Mouse (Mus musculus) kidney, adult 2 months (tissue): Measurements from ENCODE around the gene Wasf3. TPM values are rescaled to one million over a fixed set of nuclear protein-coding genes. Genes with fewer than 3 reads are reported as not detected.

Source experiments
- DNase-seq: peaks from one replicate; pipeline ENCODE4 v3.0.0; 2021
- H3K27ac ChIP-seq: fragments of 200-500 bp; 2 replicates; pipeline ENCODE4 v1.5.1; 2012; ENCODE audit warnings: low read depth, low read length, control low read depth, inconsistent platforms; ENCODE audit not compliant: insufficient read depth
- H3K27me3 ChIP-seq: fragments of 200-500 bp; replicated peaks from 2 replicates; pipeline ENCODE4 v1.6.1; 2012; ENCODE audit warnings: mild to moderate bottlenecking, moderate library complexity, low read length, inconsistent platforms; ENCODE audit not compliant: control insufficient read depth, insufficient read depth
- H3K36me3 ChIP-seq: fragments of 200-500 bp; 2 replicates; pipeline ENCODE4 v1.6.1; 2012; ENCODE audit warnings: mild to moderate bottlenecking, moderate library complexity, low read length, inconsistent platforms; ENCODE audit not compliant: control insufficient read depth, insufficient read depth
- H3K4me1 ChIP-seq: fragments of 200-500 bp; 2 replicates; pipeline ENCODE4 v1.6.1; 2011; ENCODE audit warnings: low read length; ENCODE audit not compliant: control insufficient read depth, insufficient read depth
- H3K4me3 ChIP-seq: fragments of 200-500 bp; 2 replicates; pipeline ENCODE4 v1.5.1; 2011; ENCODE audit warnings: mild to moderate bottlenecking, low read depth, low read length, control low read depth; ENCODE audit not compliant: insufficient read depth
- CTCF ChIP-seq: fragments of 200-500 bp; conservative IDR thresholded peaks from 2 replicates; pipeline ENCODE4 v1.5.1; 2011; ENCODE audit warnings: low read depth, mild to moderate bottlenecking, control low read depth, low read length, moderate library complexity, mixed read lengths; ENCODE audit not compliant: insufficient read depth, insufficient read length
- POLR2A ChIP-seq: fragments of 200-500 bp; IDR thresholded peaks from one replicate; pipeline ENCODE4 v1.6.1; 2011; ENCODE audit warnings: low read depth, low read length, control low read depth
- WGBS: fragments of 180-500 bp; shearing (Covaris S2); methylation state at CpG from one replicate; pipeline ENCODE4 v1.1.7; 2018; 5-methylcytosine and 5-hydroxymethylcytosine counted together
- polyA plus RNA-seq: library from polyadenylated mRNA; depleted of rRNA; stranded (reverse); fragments of >200 nt; gene quantifications from 2 replicates; pipeline ENCODE4 v1.2.3, GENCODE M21; 2012

Wasf3 gene
- polyA plus RNA-seq, 1 experiment, result 5.9 TPM

GRCm38 (mm10) chr5:146414611-146415010, 29.8 kb downstream of the Wasf3 start:
- no peaks in the 10 kb centered on the region; the same call in 1 of the 2 replicates for H3K4me1 ChIP-seq
- no peaks in the 10 kb centered on the region for H3K27me3 ChIP-seq
- TF ChIP-seq POLR2A (no peak), CTCF (no peak)
- H3K4me3 ChIP-seq, result no peak overlapping the region
- no peaks in the 10 kb centered on the region for H3K36me3 ChIP-seq
- no peak for DNase-seq
- H3K27ac ChIP-seq, result no peak overlapping the region
- WGBS, result 75% methylated on average over 4 of the region's 4 CpGs

- Histone ChIP-seq H3K4me3 (no peak overlapping the region), H3K36me3 (no peaks in the 10 kb centered on the region), H3K27ac (no peak overlapping the region), H3K4me1 (no peaks in the 10 kb centered on the region; the same call in 1 of the 2 replicates), H3K27me3 (no peaks in the 10 kb centered on the region)
- no peak for DNase-seq
- TF ChIP-seq CTCF (no peak), POLR2A (no peak)
- 89% methylated on average over 12 of the region's 12 CpGs for WGBS
These were observed 30.4 kb downstream of the Wasf3 start for GRCm38 (mm10) chr5:146415218-146415617.

GRCm38 (mm10) chr5:146416331-146417110, 31.7 kb downstream of the Wasf3 start:
- Histone ChIP-seq H3K4me1 (no peaks in the 10 kb centered on the region; the same call in 1 of the 2 replicates), H3K36me3 (no peaks in the 10 kb centered on the region), H3K27ac (no peak overlapping the region), H3K4me3 (no peak overlapping the region), H3K27me3 (no peaks in the 10 kb centered on the region)
- WGBS, result 51% methylated on average over 20 of the region's 20 CpGs
- DNase-seq, result no peak
- no peak for TF ChIP-seq CTCF
- no peak for TF ChIP-seq POLR2A

GRCm38 (mm10) chr5:146418092-146418491, 33.3 kb downstream of the Wasf3 start:
- Histone ChIP-seq H3K36me3 (no peaks in the 10 kb centered on the region), H3K27ac (no peak overlapping the region), H3K4me3 (no peak overlapping the region), H3K4me1 (no peaks in the 10 kb centered on the region), H3K27me3 (no peaks in the 10 kb centered on the region)
- 48% methylated on average over 7 of the region's 7 CpGs for WGBS
- peak; percentile 23 for DNase-seq
- TF ChIP-seq POLR2A (no peak), CTCF (no peak)

- peak; percentile 45 for DNase-seq
- 39% methylated on average over 1 of the region's 1 CpGs for WGBS
- Histone ChIP-seq H3K4me3 (no peak overlapping the region), H3K27ac (no peak overlapping the region), H3K4me1 (no peaks in the 10 kb centered on the region), H3K27me3 (no peaks in the 10 kb centered on the region), H3K36me3 (no peaks in the 10 kb centered on the region)
- peak; percentile 80 for TF ChIP-seq CTCF
- TF ChIP-seq POLR2A, result no peak
These were observed 35.3 kb downstream of the Wasf3 start for GRCm38 (mm10) chr5:146420081-146420480.

GRCm38 (mm10) chr5:146424711-146425326, 40.0 kb downstream of the Wasf3 start:
- 70% methylated on average over 8 of the region's 8 CpGs for WGBS
- DNase-seq, result no peak
- Histone ChIP-seq H3K4me3 (no peak overlapping the region), H3K36me3 (no peaks in the 10 kb centered on the region), H3K27ac (no peak overlapping the region), H3K4me1 (no peaks in the 10 kb centered on the region), H3K27me3 (no peaks in the 10 kb centered on the region)
- no peak for TF ChIP-seq POLR2A
- no peak for TF ChIP-seq CTCF

- no peaks in the 10 kb centered on the region for H3K36me3 ChIP-seq
- no peak overlapping the region for H3K27ac ChIP-seq
- H3K27me3 ChIP-seq, result no peaks in the 10 kb centered on the region
- no peaks in the 10 kb centered on the region for H3K4me1 ChIP-seq
- no peak for DNase-seq
- TF ChIP-seq POLR2A, result no peak
- no peak for TF ChIP-seq CTCF
- WGBS, result 88% methylated on average over 4 of the region's 4 CpGs
- H3K4me3 ChIP-seq, result no peak overlapping the region
These were observed 40.9 kb downstream of the Wasf3 start for GRCm38 (mm10) chr5:146425656-146426055.
